Mouse (Mus musculus) ES-Bruce4 (cell line): ENCODE data around the gene Ttc22.

Experiments used
- CTCF ChIP-seq: IDR thresholded peaks from one replicate; pipeline ENCODE4 v1.8.1; 2011; ENCODE audit warnings: low read depth, low read length
- EP300 ChIP-seq: IDR thresholded peaks from 2 replicates; pipeline ENCODE4 v1.6.1; 2011; ENCODE audit warnings: low read depth, low read length; ENCODE audit not compliant: insufficient read depth

- TF ChIP-seq EP300 = no peak
- no peak for TF ChIP-seq CTCF
These were observed 42.5 kb downstream of the Ttc22 start for GRCm38 (mm10) chr4:106664697-106665096.
